8 mouse cellular contexts compared by ENCODE assay signal in genomic region chr17:80372989-80373725, GRCm38 (mm10). TPM values are rescaled to one million over a fixed set of nuclear protein-coding genes. Genes with fewer than 3 reads are reported as not detected.
DNase-seq lines count a peak whose midpoint lies in the region; ATAC-seq and TF ChIP-seq lines count a peak whose summit lies in the region.

TSS of gene Gm10190 (minus strand) at chr17:80373541.

- WGBS in embryonic facial prominence, embryonic 13.5 days = 3% methylated on average over 97 of the region's 102 CpGs
- WGBS in intestine, postnatal 0 days = 2% methylated on average over 86 of the region's 102 CpGs

- peak within 1 kb of the TSS; percentile 50 for H3K4me3 ChIP-seq in embryonic facial prominence, embryonic 13.5 days
- H3K4me3 ChIP-seq in intestine, postnatal 0 days (ENCODE audit: low read depth, low read length) = peak within 1 kb of the TSS; percentile 30

- peak within 1 kb of the TSS; percentile 62 for H3K27ac ChIP-seq in embryonic facial prominence, embryonic 13.5 days
- peak within 1 kb of the TSS; percentile 86 for H3K27ac ChIP-seq in intestine, postnatal 0 days (ENCODE audit: low read depth, low read length)

- peak; percentile 13; the same call in 1 of the 2 replicates for TF ChIP-seq CTCF in intestine, postnatal 0 days (IDR thresholded peaks at IDR 0.05; ENCODE audit: low read depth)

- no peaks in the 10 kb centered on the region for H3K9me3 ChIP-seq in embryonic facial prominence, embryonic 13.5 days
- H3K9me3 ChIP-seq in intestine, postnatal 0 days (ENCODE audit: control insufficient read depth) = no peaks in the 10 kb centered on the region

- H3K4me2 ChIP-seq in embryonic facial prominence, embryonic 13.5 days = peak within 1 kb of the TSS; percentile 85
- peak within 1 kb of the TSS; percentile 65 for H3K4me2 ChIP-seq in intestine, postnatal 0 days (replicated peaks; ENCODE audit: low read depth)

- no peaks in the 10 kb centered on the region for H3K36me3 ChIP-seq in embryonic facial prominence, embryonic 13.5 days
- H3K36me3 ChIP-seq in intestine, postnatal 0 days (ENCODE audit: control insufficient read depth, insufficient read depth) = no peaks in the 10 kb centered on the region

- intact Hi-C loops in left cerebral cortex, postnatal 25 days (cut with DNase I) = loop anchor here (5.0 kb wide), 2 partner anchors 81 to 109 kb away; partner anchors contain the start of genes Dhx57, Morn2 and Sos1

- DNase-seq in adrenal gland, postnatal 4 days (ENCODE audit: low spot score in 2 of 2) = peak; percentile 61 to 69
- peak; percentile 89 to 92 for DNase-seq in left cerebral cortex, postnatal 25 days (ENCODE audit: low spot score in 2 of 2)
- DNase-seq in mesoderm, embryonic 11.5 days (ENCODE audit: low read depth, low spot score) = peak; percentile 90
- DNase-seq in right cerebral cortex, postnatal 25 days = peak; percentile 90
- DNase-seq in urinary bladder, postnatal 25 days (ENCODE audit: low spot score) = peak; percentile 73

- ATAC-seq in embryonic facial prominence, embryonic 13.5 days (ENCODE audit: insufficient number of reproducible peaks, insufficient read depth, low FRiP score, low TSS enrichment, low read depth) = peak; percentile 98
- peak; percentile 95 for ATAC-seq in granulocyte monocyte progenitor cell, adult 5-6 weeks (replicated peaks; ENCODE audit: poor library complexity, severe bottlenecking)
- peak; percentile 99 for ATAC-seq in intestine, postnatal 0 days

- H3K27me3 ChIP-seq in embryonic facial prominence, embryonic 13.5 days = peaks cover 8% of the 10 kb centered on the region; the same call in 1 of the 2 replicates
- no peaks in the 10 kb centered on the region for H3K27me3 ChIP-seq in intestine, postnatal 0 days (replicated peaks; ENCODE audit: control insufficient read depth, insufficient read depth, low read length)

- peaks cover 12% of the 10 kb centered on the region for H3K4me1 ChIP-seq in embryonic facial prominence, embryonic 13.5 days
- peaks cover 6% of the 10 kb centered on the region; the same call in 1 of the 2 replicates for H3K4me1 ChIP-seq in intestine, postnatal 0 days (replicated peaks; ENCODE audit: control insufficient read depth, insufficient read depth, low read length)

- peak within 1 kb of the TSS; percentile 86 for H3K9ac ChIP-seq in embryonic facial prominence, embryonic 13.5 days
- H3K9ac ChIP-seq in intestine, postnatal 0 days (ENCODE audit: low read depth, low read length) = peak within 1 kb of the TSS; percentile 64

RNA-seq across cellular contexts. Expression of gene Gm10190, which starts in this region (rescaled TPM):
- 1 to 10 TPM; 1.3 to 4.0 TPM for total RNA-seq in adrenal gland, postnatal 4 days (2021)
- polyA plus RNA-seq in embryonic facial prominence, embryonic 13.5 days (2015; fragmentation: Nextera tagmentation; extraction: Ambion mirVana) = 1.6 and 3.0 TPM in 2 replicates
- total RNA-seq in granulocyte monocyte progenitor cell, adult 5-6 weeks (2014; fragmentation: Nextera tagmentation) = not detected in 2 replicates
- not detected in 2 replicates for total RNA-seq in granulocyte monocyte progenitor cell, adult 5-6 weeks (2017)
- polyA plus RNA-seq in intestine, postnatal 0 days (2015; fragmentation: Nextera tagmentation; extraction: Ambion mirVana) = 0.73 and 1.6 TPM in 2 replicates
- 1 to 10 TPM; 1.8 to 3.9 TPM for total RNA-seq in left cerebral cortex, postnatal 25 days (2021)

Comparison
In these comparisons a context has a peak if more than half of its experiments do, and no peak if none do; other contexts are left out.
1. Peak in every context shown above with its lines: DNase-seq, ATAC-seq, H3K4me3 ChIP-seq and H3K27ac ChIP-seq.
2. Peak in ATAC-seq in granulocyte monocyte progenitor cell, adult 5-6 weeks; RNA of the gene not detected or under 1 TPM.